Mouse (Mus musculus) megakaryocyte progenitor cell, adult 5-6 weeks (primary cell): ENCODE data around the gene Gabrg3. TPM values are rescaled to one million over a fixed set of nuclear protein-coding genes. Genes with fewer than 3 reads are reported as not detected.

ENCODE experiments used
- ATAC-seq: replicated peaks from 2 replicates; pipeline ENCODE4 v1.8.0; 2016; ENCODE audit warnings: mild to moderate bottlenecking, moderate TSS enrichment, inconsistent platforms; ENCODE audit not compliant: poor library complexity
- total RNA-seq, 2 experiments: library from RNA; stranded (forward) in 1 of 2; stranded (reverse) in 1 of 2; fragments of 157-497, 149-512 nt in 1 of 2; fragments of 200-1000 nt in 1 of 2; gene quantifications; 2 replicates each; pipeline versions ENCODE4 v1.2.3 to v1.2.4; 2015 to 2017

Gabrg3 gene
- total RNA-seq, 2 experiments from 2014 or later, result not detected

GRCm38 (mm10) chr7:57082071-57082470 lies 304.9 kb downstream of the Gabrg3 start:
- no peak for ATAC-seq

- ATAC-seq, result no peak
Observed at GRCm38 (mm10) chr7:57071435-57072160, 315.4 kb downstream of the Gabrg3 start.

- no peak for ATAC-seq
Observed at GRCm38 (mm10) chr7:57065398-57065797, 321.6 kb downstream of the Gabrg3 start.

GRCm38 (mm10) chr7:57050906-57051635 lies 335.9 kb downstream of the Gabrg3 start:
- ATAC-seq, result no peak

- no peak for ATAC-seq
Observed at GRCm38 (mm10) chr7:57037861-57038421, 349.0 kb downstream of the Gabrg3 start.

GRCm38 (mm10) chr7:57000585-57001261 lies 386.3 kb downstream of the Gabrg3 start:
- ATAC-seq, result no peak

- no peak for ATAC-seq
Observed at GRCm38 (mm10) chr7:56997713-56998624, 389.0 kb downstream of the Gabrg3 start.

- no peak for ATAC-seq
Observed at GRCm38 (mm10) chr7:56946398-56946797, 440.6 kb downstream of the Gabrg3 start.

GRCm38 (mm10) chr7:56941606-56942005 lies 445.4 kb downstream of the Gabrg3 start:
- no peak for ATAC-seq

- ATAC-seq, result no peak
Observed at GRCm38 (mm10) chr7:56938020-56938419, 449.0 kb downstream of the Gabrg3 start.

- ATAC-seq, result no peak
Observed at GRCm38 (mm10) chr7:56919499-56919898, 467.5 kb downstream of the Gabrg3 start.

GRCm38 (mm10) chr7:56914862-56915261 lies 472.1 kb downstream of the Gabrg3 start:
- no peak for ATAC-seq

- ATAC-seq, result no peak
Observed at GRCm38 (mm10) chr7:56899762-56900161, 487.2 kb downstream of the Gabrg3 start.

- ATAC-seq, result no peak
Observed at GRCm38 (mm10) chr7:56867314-56868075, 519.5 kb downstream of the Gabrg3 start.

- no peak for ATAC-seq
Observed at GRCm38 (mm10) chr7:56843565-56843964, 543.4 kb downstream of the Gabrg3 start.

GRCm38 (mm10) chr7:56825446-56825845 lies 561.5 kb downstream of the Gabrg3 start:
- ATAC-seq, result no peak

- ATAC-seq, result no peak
Observed at GRCm38 (mm10) chr7:56801841-56802240, 585.1 kb downstream of the Gabrg3 start.

GRCm38 (mm10) chr7:56779122-56779521 lies 607.9 kb downstream of the Gabrg3 start:
- ATAC-seq, result no peak

GRCm38 (mm10) chr7:56768216-56768615 lies 618.8 kb downstream of the Gabrg3 start:
- no peak for ATAC-seq

GRCm38 (mm10) chr7:56767796-56768195 lies 619.2 kb downstream of the Gabrg3 start:
- no peak for ATAC-seq
